Mouse (Mus musculus) kidney, postnatal 36 days (tissue): Measurements from ENCODE around the gene Gm10643.

Experiments
- DNase-seq, 2 experiments: peaks; one replicate each; pipeline ENCODE4 v3.0.0; 2021 to 2022; ENCODE audit warnings: mixed read lengths in 2 of 2

Gene Gm10643

DNA sequence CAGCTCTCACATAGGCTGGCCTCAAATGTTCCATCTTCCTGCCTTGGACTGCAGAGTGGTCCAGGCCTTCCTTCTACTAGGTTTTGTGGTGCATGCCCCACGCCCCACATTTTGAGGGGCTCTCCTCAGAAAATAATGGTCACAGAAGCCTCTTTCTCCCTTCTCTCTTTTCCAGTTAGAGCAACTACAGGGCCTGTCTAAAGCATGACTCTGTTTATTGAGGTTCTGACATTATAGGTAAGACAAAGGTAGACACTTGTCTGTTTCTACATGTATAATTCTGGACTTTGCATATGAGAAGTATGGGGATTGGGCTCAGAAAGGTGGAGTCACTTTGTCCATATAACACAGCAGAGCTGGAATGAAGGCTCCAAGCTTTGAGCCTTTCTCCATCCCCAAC lies at the start of gene Gm10643:
Gene Gm10643 (minus strand): TSS at position 101 of the 400 bp plus-strand sequence.
- DNase-seq, result no peak

DNA sequence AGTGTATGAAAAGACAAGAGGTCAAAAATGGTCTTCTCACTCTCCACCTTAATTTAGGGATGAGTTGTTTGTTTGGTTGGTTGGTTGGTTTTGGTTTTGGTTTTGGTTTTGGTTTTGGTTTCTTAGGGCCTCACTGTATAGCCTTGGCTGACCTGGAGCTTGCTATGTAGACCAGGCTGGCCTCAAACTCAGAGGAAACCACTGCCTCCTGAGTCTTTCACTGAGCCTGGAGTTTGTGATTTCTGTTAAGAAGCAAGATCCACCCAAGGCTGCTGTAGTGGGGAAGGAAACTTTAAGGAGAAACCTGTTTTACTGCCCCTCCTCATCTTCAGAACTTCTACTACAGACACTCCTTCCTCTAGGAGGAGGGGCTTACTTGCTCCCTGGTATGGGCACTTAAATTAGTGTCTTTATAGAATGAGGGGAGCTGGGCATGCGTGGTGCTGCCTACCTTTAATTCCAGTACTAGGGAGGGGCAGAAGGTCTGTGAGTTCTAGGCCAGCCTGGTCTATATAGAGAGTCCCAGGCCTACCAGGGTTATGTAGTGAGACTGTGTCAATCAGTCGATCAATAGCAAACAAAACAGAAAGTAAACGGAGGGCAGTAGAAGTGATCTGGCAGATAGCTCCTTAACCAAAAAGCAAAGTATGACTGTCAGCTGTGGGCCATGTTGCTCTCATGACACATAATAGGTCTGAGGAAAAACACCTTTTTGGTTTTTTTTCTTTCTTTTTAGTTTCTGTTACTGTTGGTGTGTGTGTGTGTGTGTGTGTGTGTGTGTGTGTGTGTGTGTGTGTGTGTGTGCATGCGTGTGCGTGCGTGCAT lies 41.5 kb upstream of the Gm10643 start:
- no peak for DNase-seq

DNA sequence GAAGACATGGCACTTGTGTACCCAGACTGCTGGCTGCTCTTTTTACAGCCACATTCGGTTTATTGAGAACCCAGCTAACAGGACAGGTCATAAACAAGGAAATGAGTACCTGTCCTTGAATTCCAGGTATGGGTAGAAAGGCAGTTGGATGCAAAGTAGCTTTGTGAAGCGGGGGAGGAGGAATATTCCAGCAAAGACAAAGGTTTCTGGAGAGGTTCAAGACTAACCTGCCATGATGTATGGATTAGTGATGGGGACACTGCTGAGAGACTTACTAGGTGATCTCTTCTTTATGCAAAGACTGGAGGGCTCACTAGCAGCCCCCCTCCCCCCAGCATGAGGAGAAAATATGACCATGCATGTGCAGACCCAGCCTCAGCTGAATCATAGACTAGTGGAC lies 40.7 kb upstream of the Gm10643 start:
- no peak for DNase-seq

DNA sequence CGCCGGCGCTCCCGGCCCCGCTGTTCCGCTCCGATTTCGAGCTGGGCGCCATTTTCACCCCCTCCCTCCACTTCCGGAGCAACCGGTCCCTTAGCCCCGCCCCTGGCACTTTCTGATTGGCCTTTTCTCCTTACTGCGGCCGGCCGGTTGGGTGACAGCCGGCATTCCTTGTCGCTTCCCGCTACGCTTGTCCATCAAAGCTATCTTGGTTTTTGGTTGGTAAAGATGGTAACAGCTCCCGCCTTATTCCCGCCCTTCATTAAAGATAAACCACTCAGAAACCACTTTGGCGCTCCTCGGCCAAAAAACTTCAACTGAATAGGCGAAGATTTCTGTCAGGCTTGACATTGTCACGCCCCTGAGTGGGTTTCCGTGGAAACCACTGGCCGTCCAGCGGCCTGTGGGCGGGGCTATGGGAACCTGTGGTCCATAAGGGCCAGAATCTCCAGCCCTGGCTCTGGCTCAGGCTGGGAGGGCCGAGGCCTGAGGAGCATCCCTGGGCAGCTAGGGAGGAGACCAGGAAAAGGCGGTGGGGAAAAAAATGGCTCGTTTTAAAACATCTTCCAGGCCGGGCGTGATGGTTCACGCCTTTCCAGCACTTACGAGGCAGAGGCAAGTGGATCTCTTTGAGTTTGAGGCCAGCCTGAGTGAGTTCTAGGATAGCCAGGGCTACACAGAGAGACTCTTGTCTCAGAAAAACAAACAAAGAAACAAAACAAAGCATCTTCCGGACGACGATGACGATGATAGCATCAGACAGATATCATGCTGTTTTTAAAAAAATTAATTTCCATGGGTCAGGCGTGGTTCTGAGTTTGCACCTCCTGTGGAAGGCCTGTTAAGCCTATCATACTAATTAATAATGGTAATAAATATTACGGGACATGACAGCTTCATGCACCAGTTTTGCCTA lies 40.0 kb upstream of the Gm10643 start, which contains the start of gene Dcaf15:
Gene Dcaf15 (minus strand): TSS at position 72 of the 913 bp plus-strand sequence.
- peak; percentile 99 for DNase-seq

DNA sequence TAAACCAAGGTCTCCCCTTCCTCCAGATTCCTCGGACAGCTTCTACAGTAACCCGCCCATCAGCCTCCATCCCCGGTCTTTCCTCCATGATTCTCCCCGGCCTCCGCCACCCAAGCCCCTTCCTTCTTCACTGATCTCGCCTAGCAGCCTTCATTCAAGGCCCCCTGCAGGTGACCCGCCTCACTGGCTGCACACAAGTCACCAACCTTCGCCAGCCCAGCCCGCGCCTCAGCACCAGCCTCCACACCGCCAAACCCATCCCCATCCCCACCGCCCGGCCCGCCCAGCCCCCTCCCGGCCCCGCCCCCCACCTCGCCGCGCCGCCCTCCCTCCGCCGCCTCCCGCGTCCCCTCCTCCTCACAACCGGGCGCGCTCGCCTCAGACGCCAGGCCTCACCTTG lies 39.3 kb upstream of the Gm10643 start:
- DNase-seq, result peak; percentile 54 to 73

DNA sequence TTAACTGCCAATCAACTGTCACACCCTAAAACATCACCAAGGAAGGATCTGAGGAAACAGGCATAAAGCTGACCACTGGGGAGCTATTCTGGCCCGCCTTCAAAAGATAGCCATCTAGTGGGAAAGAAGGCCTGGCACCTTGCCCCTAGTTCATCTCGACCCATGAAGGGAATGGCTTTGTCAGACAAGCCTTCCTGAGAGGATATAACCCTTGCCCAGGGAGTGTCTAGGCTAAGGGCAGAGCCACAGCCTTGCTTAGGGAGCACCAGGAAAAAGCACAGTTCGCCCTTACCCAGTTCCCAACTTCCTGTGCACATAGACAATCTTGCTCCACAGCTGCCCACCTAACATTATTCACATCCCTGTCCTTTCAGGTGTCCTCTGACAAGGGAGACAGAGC lies 38.7 kb upstream of the Gm10643 start:
- DNase-seq, result peak; percentile 79 to 82

DNA sequence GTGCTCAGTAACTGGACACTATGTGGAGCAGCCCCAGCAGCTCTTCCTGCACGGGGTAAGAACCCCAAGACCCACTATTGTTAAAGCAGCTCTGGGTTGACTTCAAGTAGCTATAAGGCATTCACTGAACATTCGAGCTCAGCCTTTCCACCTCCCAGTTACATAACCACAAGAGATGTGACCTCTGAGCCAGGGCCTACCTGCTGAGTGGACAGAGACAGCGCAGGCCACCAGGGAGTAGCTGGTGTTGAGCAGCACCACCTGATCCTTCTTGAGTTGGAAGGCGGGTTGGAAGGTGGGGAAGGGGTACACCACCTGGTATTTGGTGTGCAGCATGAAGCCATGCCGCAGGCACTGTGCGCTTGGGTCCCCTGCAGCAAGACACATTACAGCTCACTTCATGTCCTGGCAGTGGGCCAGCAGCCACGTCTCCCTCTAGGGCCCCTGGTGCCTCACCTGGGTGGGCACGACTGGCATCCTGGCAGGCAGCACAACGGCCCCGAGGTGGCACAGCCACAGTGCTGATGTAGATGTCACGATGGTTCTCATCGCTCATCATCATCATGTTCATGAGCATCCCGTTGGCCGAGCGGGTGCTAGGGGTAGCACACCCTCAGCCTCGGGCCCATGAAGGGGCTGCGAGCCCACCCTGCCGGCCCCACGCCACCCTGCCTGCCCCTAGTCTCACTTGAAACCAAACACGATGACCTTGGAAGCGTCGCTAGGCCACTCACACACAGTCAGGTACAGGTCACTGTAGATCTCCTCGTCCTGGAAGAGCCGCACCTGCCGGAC lies 36.7 kb upstream of the Gm10643 start:
- DNase-seq, result peak; percentile 57 to 73

DNA sequence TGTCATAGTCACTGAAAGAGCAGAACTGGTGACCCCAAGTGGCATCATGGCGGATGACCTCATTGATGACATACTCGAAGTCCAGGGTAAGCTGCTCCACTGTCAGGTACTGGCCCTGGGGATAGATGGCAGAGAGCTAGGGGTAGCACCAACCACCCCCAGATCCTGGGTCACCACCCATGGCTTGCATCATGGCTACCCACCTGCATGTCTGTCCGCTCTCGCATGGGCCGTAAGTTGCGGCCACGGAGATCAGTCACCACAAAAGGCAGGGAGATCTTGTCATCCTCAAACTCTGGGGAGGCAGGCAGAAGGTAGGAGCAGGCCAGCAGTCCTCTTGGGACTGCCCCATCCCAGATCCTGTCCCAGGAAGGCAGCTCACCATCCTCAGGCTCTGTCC lies 33.4 kb upstream of the Gm10643 start:
- no peak for DNase-seq

DNA sequence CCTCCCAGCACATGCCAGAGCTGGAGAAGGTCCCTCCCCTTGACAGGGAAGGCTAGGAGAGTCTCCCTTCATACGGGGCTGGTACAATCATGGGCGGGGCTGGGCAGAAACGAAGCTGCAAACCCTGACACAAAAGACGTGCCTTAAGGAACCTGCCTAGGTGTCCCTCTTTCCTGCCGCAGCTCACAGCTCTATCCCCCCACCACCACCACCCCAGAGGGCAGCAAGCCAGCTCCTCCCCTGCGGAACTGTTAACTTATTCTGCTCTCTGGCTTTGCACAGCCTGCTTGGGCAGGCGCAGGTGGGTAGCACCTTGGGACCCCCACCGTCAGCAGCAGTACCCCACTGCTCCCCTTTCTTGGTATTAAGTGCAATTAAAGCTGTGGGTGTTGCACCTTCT lies 31.1 kb upstream of the Gm10643 start:
- DNase-seq, result no peak

DNA sequence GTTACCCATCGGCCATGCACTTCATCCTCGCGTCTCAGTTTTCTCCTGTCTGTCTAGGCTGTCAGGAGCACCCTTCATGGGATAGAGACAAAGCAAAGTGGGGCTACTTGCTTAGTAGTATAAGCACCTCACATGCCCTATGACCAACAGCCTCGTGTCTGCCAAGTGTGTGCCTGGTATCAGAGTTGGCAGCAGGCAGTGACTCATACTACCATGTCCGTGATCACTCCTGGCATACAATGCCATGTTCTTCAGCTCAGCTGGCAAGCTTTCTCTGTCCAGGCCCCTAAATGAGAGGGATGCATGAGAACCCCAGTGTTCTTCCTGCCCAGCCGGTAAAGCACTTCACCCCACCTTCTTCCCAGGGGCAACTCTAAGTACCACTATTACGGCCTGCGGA lies 25.6 kb upstream of the Gm10643 start:
- no peak for DNase-seq

DNA sequence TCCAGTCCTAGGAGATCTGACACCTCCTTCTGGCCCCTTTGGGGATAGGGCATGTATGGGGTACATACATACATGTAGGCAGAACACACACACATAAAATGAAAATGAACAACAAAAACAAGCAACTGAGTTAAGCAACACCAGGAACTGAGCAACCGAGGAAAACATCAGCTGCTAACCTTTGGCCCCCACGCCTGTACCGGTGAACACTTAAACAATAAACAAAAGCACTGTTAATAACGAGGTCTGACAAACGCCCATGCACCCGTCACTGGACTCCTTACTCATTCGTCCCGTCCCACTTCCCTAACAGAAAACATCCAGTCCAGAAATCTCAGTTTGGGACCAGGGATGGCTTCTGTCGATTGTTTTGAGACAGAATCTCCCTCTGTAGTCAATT lies 24.3 kb upstream of the Gm10643 start:
- DNase-seq, result no peak

DNA sequence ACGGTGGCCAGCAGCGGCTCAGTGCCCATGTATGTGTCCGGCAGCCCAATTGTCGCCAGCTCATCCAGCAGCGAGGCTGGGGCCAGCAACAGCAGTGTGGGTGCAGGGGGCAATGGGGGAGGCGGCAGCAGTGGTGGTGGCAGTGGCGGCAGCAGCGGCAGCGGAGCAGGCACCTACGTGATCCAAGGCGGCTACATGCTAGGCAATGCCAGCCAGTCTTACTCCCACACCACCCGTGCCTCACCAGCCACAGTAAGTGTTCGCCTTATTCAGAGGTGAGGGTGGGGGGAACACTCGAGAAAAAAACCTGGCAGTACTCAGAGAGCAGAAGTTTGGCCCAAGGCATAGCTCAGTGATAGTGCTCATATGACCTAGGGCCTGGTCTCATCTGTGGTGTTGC lies 22.9 kb upstream of the Gm10643 start:
- DNase-seq, result no peak

DNA sequence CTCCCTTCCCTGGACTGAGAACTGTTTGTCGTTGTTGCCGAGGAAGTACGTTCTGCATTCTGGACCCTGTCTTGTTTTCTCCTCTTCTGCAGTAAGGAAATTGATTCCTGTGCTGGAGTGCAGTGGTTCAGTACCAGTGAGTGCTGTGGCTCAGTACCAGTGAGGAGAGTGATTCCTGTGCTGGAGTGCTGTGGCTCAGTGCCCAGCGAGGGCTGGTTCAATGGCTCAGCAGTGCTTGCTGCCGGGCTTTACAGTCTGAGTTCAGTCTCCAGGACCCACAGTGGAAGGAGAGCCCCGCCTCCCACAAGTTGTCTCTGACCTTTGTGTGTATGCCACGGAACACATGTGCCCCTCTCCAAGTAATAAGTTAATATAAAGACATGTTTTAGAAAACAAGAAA lies 22.2 kb upstream of the Gm10643 start:
- peak; percentile 61 to 73 for DNase-seq

DNA sequence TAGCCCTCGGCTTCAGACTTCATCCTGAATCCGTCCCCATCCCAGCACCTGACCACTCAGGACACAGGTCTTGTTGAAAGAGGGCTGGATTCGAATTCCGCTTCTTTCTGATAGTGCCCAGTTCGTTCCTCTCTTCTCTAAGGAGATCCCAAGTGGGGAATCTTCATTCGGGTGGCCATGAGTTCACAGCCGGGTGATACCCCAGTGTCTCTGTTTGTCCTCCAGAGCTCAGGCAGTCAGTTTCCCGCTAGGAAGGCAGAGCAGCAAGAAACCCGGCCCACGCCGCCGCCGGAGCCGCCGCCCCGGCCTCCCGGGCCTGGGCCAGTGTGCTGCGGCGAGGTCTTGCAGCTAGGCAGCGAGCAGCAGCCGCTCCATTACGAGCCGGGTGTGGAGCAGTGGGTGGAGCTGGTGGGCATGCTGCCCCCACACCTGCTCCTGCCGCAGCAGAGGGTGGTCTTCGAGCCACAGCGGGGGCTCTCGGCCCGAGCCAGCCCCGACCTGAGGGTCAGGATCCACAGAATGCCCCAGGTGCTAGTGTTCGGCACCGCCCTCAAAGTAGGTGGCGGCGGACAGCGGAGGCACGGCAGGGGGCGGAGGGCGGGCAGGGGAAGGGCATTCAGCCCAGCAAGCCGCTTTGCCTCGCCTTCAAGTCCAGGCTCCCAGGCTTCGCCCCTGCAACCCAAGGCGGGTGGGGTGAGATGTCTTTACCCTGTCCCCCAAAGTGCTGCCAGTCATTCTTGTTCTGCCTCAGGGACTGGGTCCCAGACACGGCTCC lies 19.6 kb upstream of the Gm10643 start:
- peak; percentile 45 to 71 for DNase-seq

DNA sequence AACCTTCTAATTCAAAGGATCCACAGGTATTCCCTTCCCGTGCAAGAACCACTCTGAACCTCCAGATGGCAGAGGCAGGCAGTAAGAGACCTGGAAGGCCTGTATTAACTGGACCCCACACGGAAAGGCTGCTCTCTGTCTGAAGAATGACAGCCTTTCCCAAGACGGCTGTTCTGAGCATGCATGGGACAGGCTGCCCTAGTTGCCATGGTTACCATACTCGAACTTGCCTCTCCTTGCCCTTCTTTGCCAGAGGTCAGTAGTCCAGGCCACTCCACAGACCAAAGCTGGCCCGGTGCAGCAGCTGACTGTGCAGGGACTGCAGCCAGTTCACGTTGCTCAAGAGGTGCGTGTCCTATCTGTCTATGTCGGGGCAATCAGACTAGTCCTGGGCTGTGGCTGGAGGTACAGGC lies 18.9 kb upstream of the Gm10643 start:
- peak; percentile 82 to 92 for DNase-seq

DNA sequence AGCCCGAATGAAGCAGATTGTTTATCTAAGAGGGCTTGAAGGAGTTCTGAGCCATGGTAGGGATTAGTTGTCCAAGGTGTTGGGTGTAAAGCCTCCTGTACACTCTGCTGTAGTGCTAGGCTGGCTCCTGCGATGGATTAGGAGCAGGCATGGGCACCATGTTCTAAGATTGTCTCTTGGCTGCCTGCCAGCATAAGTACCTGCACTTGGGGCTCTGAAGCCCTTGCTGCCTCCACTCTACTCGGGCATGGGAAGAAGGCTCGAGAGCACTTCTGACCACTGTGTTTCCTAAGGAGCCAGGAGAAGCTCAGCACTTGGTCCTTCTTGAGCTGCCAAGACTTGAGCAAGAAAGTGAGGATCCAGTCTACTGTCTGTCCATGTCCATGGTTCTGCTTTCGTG lies 14.3 kb upstream of the Gm10643 start:
- DNase-seq, result no peak

DNA sequence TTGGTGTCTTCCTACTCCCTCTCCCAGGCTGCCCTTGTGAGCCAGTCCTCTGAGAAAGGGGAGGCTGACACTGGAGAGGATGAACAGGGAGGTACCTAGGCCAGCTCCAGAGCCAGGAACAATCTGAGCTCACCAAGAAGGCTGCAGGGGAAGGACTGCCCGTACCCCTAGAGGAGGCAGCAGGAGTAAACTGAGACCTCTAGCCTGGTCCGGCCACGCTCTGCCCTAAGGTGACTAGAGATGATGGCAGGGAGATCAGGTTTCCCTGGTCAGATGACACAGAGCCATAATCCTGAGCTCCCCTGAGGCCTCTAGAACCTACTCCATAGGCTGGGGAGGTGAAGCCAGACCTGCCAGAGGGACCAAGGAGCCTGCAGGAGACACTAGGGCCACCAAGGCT lies 11.9 kb upstream of the Gm10643 start:
- no peak for DNase-seq

DNA sequence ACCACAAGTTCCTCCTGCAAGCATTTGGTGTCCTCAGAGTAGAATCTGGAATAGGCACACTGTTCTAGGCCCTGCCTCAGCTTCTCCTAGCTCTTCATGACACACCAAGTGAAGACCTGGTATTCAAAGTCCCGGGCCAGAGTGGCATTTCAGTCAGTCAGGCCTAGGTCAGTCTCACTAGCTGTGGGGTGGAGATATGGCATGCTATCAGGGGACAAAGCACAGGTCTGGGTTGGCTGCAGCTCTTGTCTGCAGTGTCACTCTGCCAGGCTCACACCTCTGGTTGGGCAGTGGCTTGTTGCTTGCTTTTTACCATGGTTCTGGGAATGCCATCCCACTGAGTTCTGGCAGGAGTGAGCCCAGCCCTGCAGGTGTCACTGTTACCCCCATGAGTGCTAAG lies 11.5 kb upstream of the Gm10643 start:
- no peak for DNase-seq

DNA sequence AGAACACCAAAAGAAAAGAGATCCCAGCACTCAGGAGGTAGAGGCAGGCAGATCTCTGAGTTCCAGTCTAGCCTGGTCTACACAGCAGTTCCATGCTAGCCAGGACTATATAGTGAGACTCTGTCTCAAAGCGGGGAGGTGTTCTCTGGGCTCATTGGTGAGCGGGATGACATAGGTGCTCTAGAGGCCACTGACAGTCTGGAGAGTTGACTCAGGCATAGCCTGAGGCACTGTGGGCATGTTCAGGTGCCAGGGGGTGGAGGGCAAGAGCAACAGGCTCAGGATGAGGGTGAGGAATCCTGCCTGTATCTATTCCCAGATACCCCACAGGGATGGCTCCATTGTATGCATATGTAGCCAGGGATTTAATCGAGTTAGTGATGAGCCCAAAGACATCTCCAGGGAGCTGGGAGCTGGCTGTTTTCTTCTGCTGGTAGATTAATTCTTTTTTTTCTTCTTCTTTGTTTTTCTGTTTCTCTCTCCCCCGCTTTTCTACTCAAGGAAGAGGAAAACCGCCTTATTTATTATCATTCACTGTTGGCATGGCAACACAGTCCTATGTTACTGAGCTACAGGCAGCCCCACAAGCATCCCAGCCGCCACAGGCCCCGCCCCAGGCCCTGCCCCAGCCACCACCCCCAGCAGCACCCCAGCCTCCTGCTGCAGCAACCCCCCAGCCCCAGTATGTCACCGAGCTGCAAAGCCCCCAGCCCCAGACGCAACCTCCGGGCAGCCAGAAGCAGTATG lies 8.5 kb upstream of the Gm10643 start:
- DNase-seq, result no peak

DNA sequence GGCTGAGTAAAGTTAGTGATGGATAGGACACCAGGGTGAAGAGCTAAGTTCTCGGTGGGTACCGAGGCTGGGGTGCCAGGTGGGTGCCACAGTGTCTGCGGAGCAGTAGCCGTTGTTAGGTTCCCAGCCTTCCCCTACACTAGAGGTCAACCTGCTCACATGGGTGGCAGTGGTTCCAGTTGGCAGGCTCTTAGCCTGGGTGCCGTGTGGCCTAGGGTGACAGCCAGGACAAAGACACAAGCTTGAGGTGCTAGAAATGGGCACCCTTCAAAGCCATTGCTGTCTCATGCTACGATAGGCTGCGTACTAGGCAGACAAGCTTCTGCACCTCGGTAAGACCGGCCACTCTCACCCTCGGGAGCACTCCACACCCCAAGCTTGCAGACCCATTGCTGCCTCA lies 7.4 kb upstream of the Gm10643 start:
- DNase-seq, result no peak

DNA sequence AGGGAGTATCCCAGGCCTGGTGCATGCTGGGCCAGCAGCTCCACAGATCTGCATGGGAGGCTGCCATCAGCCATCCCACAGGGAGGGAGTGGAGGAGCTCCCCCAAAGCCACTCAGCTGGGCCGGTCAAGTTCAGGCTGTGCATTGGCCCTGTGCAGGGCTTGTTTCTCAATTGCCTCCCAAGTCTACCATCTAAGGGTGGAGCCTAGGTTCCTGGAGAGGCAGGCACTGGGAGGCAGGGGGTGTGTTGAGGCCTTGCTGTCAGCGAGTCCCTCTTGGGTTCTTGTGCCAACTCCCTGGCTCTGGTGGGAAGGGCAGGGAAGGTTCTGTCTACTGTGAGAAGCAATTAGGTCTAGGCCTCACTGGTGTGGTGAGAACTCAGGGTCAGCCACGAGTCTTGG lies 7.0 kb upstream of the Gm10643 start:
- DNase-seq, result no peak
